Mouse (Mus musculus): ENCODE data around the gene Ppp2r2c. TPM values are rescaled to one million over a fixed set of nuclear protein-coding genes. Genes with fewer than 3 reads are reported as not detected.

Ppp2r2c gene
- total and polyA plus RNA-seq, 3 experiments = 0.05 TPM; not detected in 2

GRCm38 (mm10) chr5:36920072-36920471 lies 51.8 kb downstream of the Ppp2r2c start:
- no peak for ATAC-seq (ENCODE audit: extremely low read depth, insufficient number of reproducible peaks, low FRiP score, poor library complexity, severe bottlenecking)

GRCm38 (mm10) chr5:36921871-36922270 lies 53.6 kb downstream of the Ppp2r2c start:
- Histone ChIP-seq H3K4me1 (ENCODE audit: insufficient read depth, low read depth, low read length) (no peaks in the 10 kb centered on the region), H3K27me3 (ENCODE audit: insufficient read depth, low read length) (no peaks in the 10 kb centered on the region), H3K4me3 (ENCODE audit: low read depth, low read length) (no peak overlapping the region), H3K36me3 (replicated peaks) (no peaks in the 10 kb centered on the region), H3K9me3 (replicated peaks) (no peaks in the 10 kb centered on the region; the same call in 1 of the 2 replicates)
- ATAC-seq (ENCODE audit: extremely low read depth, insufficient number of reproducible peaks, low FRiP score, poor library complexity, severe bottlenecking) = no peak
- no peak for DNase-seq (ENCODE audit: low spot score)
- no peak for TF ChIP-seq TAL1 (conservative IDR thresholded peaks at IDR 0.05; ENCODE audit: low read depth, low read length)
- TF ChIP-seq GATA2 (IDR thresholded peaks at IDR 0.05; ENCODE audit: borderline replicate concordance, low read depth, low read length) = no peak
- TF ChIP-seq CTCF (IDR thresholded peaks at IDR 0.05; ENCODE audit: low read depth, low read length) = no peak
- TF ChIP-seq POLR2AphosphoS5 (IDR thresholded peaks at IDR 0.05; ENCODE audit: insufficient replicate concordance, low read depth, low read length) = no peak
- no peak for TF ChIP-seq GATA1 (IDR thresholded peaks at IDR 0.05; ENCODE audit: borderline replicate concordance, low read length)

More at GRCm38 (mm10) chr5:36920072-36920471, 51.8 kb downstream of the Ppp2r2c start:
- Histone ChIP-seq H3K9me3 (replicated peaks) (no peaks in the 10 kb centered on the region), H3K4me3 (ENCODE audit: low read depth, low read length) (no peak overlapping the region), H3K36me3 (replicated peaks) (no peaks in the 10 kb centered on the region), H3K27me3 (ENCODE audit: insufficient read depth, low read length) (no peaks in the 10 kb centered on the region), H3K4me1 (ENCODE audit: insufficient read depth, low read depth, low read length) (no peaks in the 10 kb centered on the region)
- no peak for TF ChIP-seq TAL1 (conservative IDR thresholded peaks at IDR 0.05; ENCODE audit: low read depth, low read length)
- no peak for TF ChIP-seq POLR2AphosphoS5 (IDR thresholded peaks at IDR 0.05; ENCODE audit: insufficient replicate concordance, low read depth, low read length)
- TF ChIP-seq GATA1 (IDR thresholded peaks at IDR 0.05; ENCODE audit: borderline replicate concordance, low read length) = no peak
- TF ChIP-seq GATA2 (IDR thresholded peaks at IDR 0.05; ENCODE audit: borderline replicate concordance, low read depth, low read length) = no peak
- no peak for TF ChIP-seq CTCF (IDR thresholded peaks at IDR 0.05; ENCODE audit: low read depth, low read length)
- no peak for DNase-seq (ENCODE audit: low spot score)

- TF ChIP-seq CTCF (IDR thresholded peaks at IDR 0.05; ENCODE audit: low read depth, low read length) (no peak), TAL1 (conservative IDR thresholded peaks at IDR 0.05; ENCODE audit: low read depth, low read length) (no peak), POLR2AphosphoS5 (IDR thresholded peaks at IDR 0.05; ENCODE audit: insufficient replicate concordance, low read depth, low read length) (no peak), GATA1 (IDR thresholded peaks at IDR 0.05; ENCODE audit: borderline replicate concordance, low read length) (no peak), GATA2 (IDR thresholded peaks at IDR 0.05; ENCODE audit: borderline replicate concordance, low read depth, low read length) (no peak)
- ATAC-seq (ENCODE audit: extremely low read depth, insufficient number of reproducible peaks, low FRiP score, poor library complexity, severe bottlenecking) = no peak
- no peaks in the 10 kb centered on the region for H3K36me3 ChIP-seq (replicated peaks)
- no peaks in the 10 kb centered on the region for H3K27me3 ChIP-seq (ENCODE audit: insufficient read depth, low read length)
- no peak for DNase-seq (ENCODE audit: low spot score)
- no peak overlapping the region; the same call in 1 of the 2 replicates for H3K4me3 ChIP-seq (ENCODE audit: low read depth, low read length)
- no peaks in the 10 kb centered on the region; the same call in 1 of the 2 replicates for H3K9me3 ChIP-seq (replicated peaks)
- H3K4me1 ChIP-seq (ENCODE audit: insufficient read depth, low read depth, low read length) = no peaks in the 10 kb centered on the region
Measured at GRCm38 (mm10) chr5:36922811-36923210, 54.5 kb downstream of the Ppp2r2c start.

GRCm38 (mm10) chr5:36923826-36924700 lies 55.8 kb downstream of the Ppp2r2c start:
- no peaks in the 10 kb centered on the region for H3K36me3 ChIP-seq (replicated peaks)
- no peaks in the 10 kb centered on the region for H3K27me3 ChIP-seq (ENCODE audit: insufficient read depth, low read length)
- DNase-seq (ENCODE audit: low spot score) (no peak), ATAC-seq (ENCODE audit: extremely low read depth, insufficient number of reproducible peaks, low FRiP score, poor library complexity, severe bottlenecking) (no peak)
- no peak overlapping the region for H3K4me3 ChIP-seq (ENCODE audit: low read depth, low read length)
- TF ChIP-seq TAL1 (conservative IDR thresholded peaks at IDR 0.05; ENCODE audit: low read depth, low read length) = no peak
- no peak for TF ChIP-seq CTCF (IDR thresholded peaks at IDR 0.05; ENCODE audit: low read depth, low read length)
- TF ChIP-seq POLR2AphosphoS5 (IDR thresholded peaks at IDR 0.05; ENCODE audit: insufficient replicate concordance, low read depth, low read length) = no peak
- TF ChIP-seq GATA2 (IDR thresholded peaks at IDR 0.05; ENCODE audit: borderline replicate concordance, low read depth, low read length) = no peak
- TF ChIP-seq GATA1 (IDR thresholded peaks at IDR 0.05; ENCODE audit: borderline replicate concordance, low read length) = no peak
- no peaks in the 10 kb centered on the region; the same call in 1 of the 2 replicates for H3K9me3 ChIP-seq (replicated peaks)
- H3K4me1 ChIP-seq (ENCODE audit: insufficient read depth, low read depth, low read length) = no peaks in the 10 kb centered on the region

- Histone ChIP-seq H3K27me3 (ENCODE audit: insufficient read depth, low read length) (no peaks in the 10 kb centered on the region), H3K4me3 (ENCODE audit: low read depth, low read length) (no peak overlapping the region), H3K4me1 (ENCODE audit: insufficient read depth, low read depth, low read length) (no peaks in the 10 kb centered on the region), H3K9me3 (replicated peaks) (peaks cover 7% of the 10 kb centered on the region), H3K36me3 (replicated peaks) (no peaks in the 10 kb centered on the region)
- TF ChIP-seq CTCF (IDR thresholded peaks at IDR 0.05; ENCODE audit: low read depth, low read length) (peak; percentile 21; the same call in 1 of the 2 replicates), GATA2 (IDR thresholded peaks at IDR 0.05; ENCODE audit: borderline replicate concordance, low read depth, low read length) (no peak)
- ATAC-seq (ENCODE audit: extremely low read depth, insufficient number of reproducible peaks, low FRiP score, poor library complexity, severe bottlenecking) (no peak), DNase-seq (ENCODE audit: low spot score) (no peak)
Measured at GRCm38 (mm10) chr5:36928701-36929100, 60.4 kb downstream of the Ppp2r2c start.

GRCm38 (mm10) chr5:36929376-36929775 lies 61.1 kb downstream of the Ppp2r2c start:
- Histone ChIP-seq H3K4me1 (ENCODE audit: insufficient read depth, low read depth, low read length) (no peaks in the 10 kb centered on the region), H3K36me3 (replicated peaks) (no peaks in the 10 kb centered on the region), H3K27me3 (ENCODE audit: insufficient read depth, low read length) (no peaks in the 10 kb centered on the region), H3K9me3 (replicated peaks) (peaks cover 7% of the 10 kb centered on the region), H3K4me3 (ENCODE audit: low read depth, low read length) (no peak overlapping the region)
- DNase-seq (ENCODE audit: low spot score) = no peak
- TF ChIP-seq POLR2AphosphoS5 (IDR thresholded peaks at IDR 0.05; ENCODE audit: insufficient replicate concordance, low read depth, low read length) (no peak), TAL1 (conservative IDR thresholded peaks at IDR 0.05; ENCODE audit: low read depth, low read length) (no peak), GATA1 (IDR thresholded peaks at IDR 0.05; ENCODE audit: borderline replicate concordance, low read length) (no peak), CTCF (IDR thresholded peaks at IDR 0.05; ENCODE audit: low read depth, low read length) (no peak), GATA2 (IDR thresholded peaks at IDR 0.05; ENCODE audit: borderline replicate concordance, low read depth, low read length) (no peak)
- ATAC-seq (ENCODE audit: extremely low read depth, insufficient number of reproducible peaks, low FRiP score, poor library complexity, severe bottlenecking) = no peak
